Mouse (Mus musculus) lung, adult 2 months (tissue): ENCODE results near the gene Plin3. TPM values are rescaled to one million over a fixed set of nuclear protein-coding genes. Genes with fewer than 3 reads are reported as not detected.

ENCODE experiments used
- DNase-seq: peaks from one replicate; pipeline ENCODE4 v3.0.0; 2022
- H3K4me1 ChIP-seq: fragments of 200-500 bp; 2 replicates; pipeline ENCODE4 v1.6.1; 2011; ENCODE audit warnings: low read length; ENCODE audit not compliant: control insufficient read depth, insufficient read depth
- H3K4me3 ChIP-seq: fragments of 200-500 bp; replicated peaks from 2 replicates; pipeline ENCODE3; 2011; ENCODE audit warnings: low read depth, mild to moderate bottlenecking, control low read depth, low read length; ENCODE audit errors: extremely low read depth
- CTCF ChIP-seq: fragments of 200-500 bp; IDR thresholded peaks from 2 replicates; pipeline ENCODE4 v1.5.1; 2011; ENCODE audit warnings: mild to moderate bottlenecking, low read length, control low read depth; ENCODE audit not compliant: insufficient read depth
- POLR2A ChIP-seq: fragments of 200-500 bp; IDR thresholded peaks from 2 replicates; pipeline ENCODE4 v1.6.1; 2011; ENCODE audit warnings: low read depth, mild to moderate bottlenecking, control low read depth, low read length, borderline replicate concordance; ENCODE audit errors: extremely low read depth
- WGBS: fragments of 180-500 bp; shearing (Covaris S2); methylation state at CpG from one replicate; pipeline ENCODE4 v1.1.7; 2018; 5-methylcytosine and 5-hydroxymethylcytosine counted together
- polyA plus RNA-seq: library from polyadenylated mRNA; depleted of rRNA; stranded (reverse); fragments of >200 nt; gene quantifications from 2 replicates; pipeline ENCODE4 v1.2.3, GENCODE M21; 2012

The Plin3 gene
- polyA plus RNA-seq, 1 experiment = 39.6 TPM

- WGBS = 2% methylated on average over 63 of the region's 67 CpGs
- no peak for DNase-seq
- Histone ChIP-seq H3K4me1 (peaks cover 11% of the 10 kb centered on the region), H3K4me3 (peak overlapping the region; percentile 71)
- TF ChIP-seq CTCF = no peak
- TF ChIP-seq POLR2A = no peak
Observed at GRCm38 (mm10) chr17:56326153-56327147, 33.8 kb upstream of the Plin3 start.

GRCm38 (mm10) chr17:56325450-56326152 lies 32.9 kb upstream of the Plin3 start, which contains the start of gene Kdm4b:
Gene Kdm4b (plus strand): TSS chr17:56326062.
- WGBS = 1% methylated on average over 57 of the region's 57 CpGs
- TF ChIP-seq POLR2A (peak; percentile 70; the same call in 1 of the 2 replicates), CTCF (no peak)
- peaks cover 11% of the 10 kb centered on the region for H3K4me1 ChIP-seq
- peak; percentile 98 for DNase-seq
- peak within 1 kb of the TSS; percentile 71 for H3K4me3 ChIP-seq

- WGBS = 60% methylated on average over 3 of the region's 3 CpGs
- no peak for DNase-seq
- Histone ChIP-seq H3K4me1 (peaks cover 11% of the 10 kb centered on the region), H3K4me3 (no peak overlapping the region)
- no peak for TF ChIP-seq CTCF
- TF ChIP-seq POLR2A = no peak
Observed at GRCm38 (mm10) chr17:56324419-56324818, 31.7 kb upstream of the Plin3 start.

- 0 out of 2 replicates have a peak, but pooled peaks cover 2% of the 10 kb centered on the region for H3K4me1 ChIP-seq
- 76% methylated on average over 15 of the region's 15 CpGs for WGBS
- H3K4me3 ChIP-seq = no peak overlapping the region
- TF ChIP-seq POLR2A (no peak), CTCF (no peak)
- no peak for DNase-seq
Observed at GRCm38 (mm10) chr17:56309191-56309945, 16.7 kb upstream of the Plin3 start.

- 57% methylated on average over 6 of the region's 6 CpGs for WGBS
- TF ChIP-seq POLR2A (no peak), CTCF (no peak)
- no peak overlapping the region for H3K4me3 ChIP-seq
- 0 out of 2 replicates have a peak, but pooled peaks cover 2% of the 10 kb centered on the region for H3K4me1 ChIP-seq
- no peak for DNase-seq
Observed at GRCm38 (mm10) chr17:56308088-56308487, 15.4 kb upstream of the Plin3 start.

GRCm38 (mm10) chr17:56305826-56306225 lies 13.2 kb upstream of the Plin3 start:
- Histone ChIP-seq H3K4me1 (0 out of 2 replicates have a peak, but pooled peaks cover 2% of the 10 kb centered on the region), H3K4me3 (no peak overlapping the region)
- WGBS = 47% methylated on average over 8 of the region's 8 CpGs
- TF ChIP-seq CTCF = peak; percentile 38; the same call in 1 of the 2 replicates
- no peak for TF ChIP-seq POLR2A
- DNase-seq = no peak

- no peak for DNase-seq
- TF ChIP-seq POLR2A (no peak), CTCF (no peak)
- 0 out of 2 replicates have a peak, but pooled peaks cover 2% of the 10 kb centered on the region for H3K4me1 ChIP-seq
- no peak overlapping the region for H3K4me3 ChIP-seq
- 33% methylated on average over 9 of the region's 9 CpGs for WGBS
Observed at GRCm38 (mm10) chr17:56305156-56305555, 12.5 kb upstream of the Plin3 start.

- 0 out of 2 replicates have a peak, but pooled peaks cover 2% of the 10 kb centered on the region for H3K4me1 ChIP-seq
- WGBS = 12% methylated on average over 11 of the region's 11 CpGs
- no peak overlapping the region for H3K4me3 ChIP-seq
- TF ChIP-seq POLR2A = no peak
- TF ChIP-seq CTCF = no peak
- DNase-seq = no peak
Observed at GRCm38 (mm10) chr17:56304718-56305117, 12.0 kb upstream of the Plin3 start.
